Mouse (Mus musculus): ENCODE results near the gene Pou3f1. TPM values are rescaled to one million over a fixed set of nuclear protein-coding genes. Genes with fewer than 3 reads are reported as not detected.

Pou3f1 gene
- polyA plus RNA-seq, 1 experiment: 13.8 TPM

DNA sequence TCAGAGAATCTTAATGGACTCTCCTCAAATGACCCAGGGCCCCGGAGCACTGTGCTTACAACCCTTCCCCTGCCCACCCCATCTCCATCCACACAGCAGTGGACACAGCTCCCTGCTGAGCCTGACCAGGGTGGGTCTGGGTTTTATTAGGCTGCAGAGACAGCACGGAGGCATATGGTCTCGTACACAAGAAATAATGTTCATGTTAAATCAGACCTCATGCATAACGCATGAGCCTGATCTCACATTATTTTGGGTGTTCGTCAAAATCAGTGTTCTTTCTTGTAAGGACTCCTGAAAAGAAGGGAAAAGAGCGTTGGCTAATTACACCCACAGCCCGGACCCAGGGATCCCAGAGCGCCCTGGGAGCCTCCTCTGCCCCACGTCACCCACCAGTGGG lies 7.6 kb downstream of the Pou3f1 start:
- no peaks in the 10 kb centered on the region for H3K4me1 ChIP-seq (ENCODE audit: control insufficient read depth, insufficient read depth, low read length)
- no peak overlapping the region for H3K27ac ChIP-seq (ENCODE audit: insufficient read depth, low read length)
- TF ChIP-seq POLR2A (IDR thresholded peaks at IDR 0.05; ENCODE audit: extremely low read depth, insufficient read depth, low read length) (no peak), CTCF (IDR thresholded peaks at IDR 0.05; ENCODE audit: extremely low read depth, insufficient read depth, low read length) (no peak)
- H3K4me3 ChIP-seq (ENCODE audit: insufficient read depth, low read length): no peak overlapping the region

DNA sequence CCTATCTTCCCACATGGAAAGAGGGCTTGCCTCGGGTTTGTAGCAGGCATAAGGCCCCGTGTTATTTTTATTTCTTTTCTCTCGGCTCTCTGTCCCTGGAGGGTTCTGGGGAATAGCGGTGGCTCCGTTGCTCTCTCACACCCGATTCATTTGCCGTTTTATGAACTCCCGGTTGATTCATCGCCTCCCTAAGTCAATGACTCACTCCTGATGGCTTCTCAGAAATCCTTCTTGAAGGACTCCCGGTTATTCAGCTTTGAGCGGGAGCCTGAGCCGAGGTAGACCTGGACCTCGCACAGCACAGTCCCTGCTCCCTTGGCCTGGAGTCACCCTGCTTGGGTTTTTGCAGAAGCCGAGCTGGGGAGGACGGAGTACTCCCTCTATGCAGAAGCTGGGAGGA lies 8.0 kb downstream of the Pou3f1 start:
- Histone ChIP-seq H3K4me1 (ENCODE audit: control insufficient read depth, insufficient read depth, low read length) (no peaks in the 10 kb centered on the region), H3K27ac (ENCODE audit: insufficient read depth, low read length) (no peak overlapping the region), H3K4me3 (ENCODE audit: insufficient read depth, low read length) (no peak overlapping the region)
- TF ChIP-seq CTCF (IDR thresholded peaks at IDR 0.05; ENCODE audit: extremely low read depth, insufficient read depth, low read length) (no peak), POLR2A (IDR thresholded peaks at IDR 0.05; ENCODE audit: extremely low read depth, insufficient read depth, low read length) (no peak)

DNA sequence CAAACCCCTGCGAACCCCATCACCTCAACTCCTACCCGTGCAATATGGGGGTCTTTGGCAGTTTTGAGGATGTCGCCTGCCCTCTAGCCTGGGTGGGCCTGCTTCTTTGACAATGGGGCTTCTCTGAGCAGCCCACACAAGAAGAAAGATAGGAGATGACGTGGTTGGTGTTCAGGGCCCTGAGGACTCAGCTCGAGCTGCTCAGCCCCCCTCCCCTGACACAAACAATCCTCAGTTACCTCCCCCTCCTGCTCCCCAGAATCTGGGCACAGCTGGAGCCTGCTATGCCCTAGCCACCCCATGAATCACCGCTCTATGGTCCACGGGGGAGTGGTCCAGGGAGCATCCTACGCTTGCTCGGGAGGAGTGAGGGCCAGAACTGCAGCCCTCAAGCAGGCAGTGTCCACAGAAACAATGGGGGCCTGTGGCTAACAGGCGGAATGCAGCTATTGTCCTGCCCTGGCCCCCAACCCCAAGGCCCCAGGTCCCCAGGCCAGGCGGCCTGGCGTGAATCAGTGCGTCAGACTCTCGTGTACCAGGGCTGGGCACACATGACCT lies 10.9 kb downstream of the Pou3f1 start:
- TF ChIP-seq POLR2A (IDR thresholded peaks at IDR 0.05; ENCODE audit: extremely low read depth, insufficient read depth, low read length): no peak
- TF ChIP-seq CTCF (IDR thresholded peaks at IDR 0.05; ENCODE audit: extremely low read depth, insufficient read depth, low read length): no peak
- H3K27ac ChIP-seq (ENCODE audit: insufficient read depth, low read length): no peak overlapping the region; the same call in 1 of the 2 replicates
- H3K4me3 ChIP-seq (ENCODE audit: insufficient read depth, low read length): no peak overlapping the region
- H3K4me1 ChIP-seq (ENCODE audit: control insufficient read depth, insufficient read depth, low read length): 0 out of 2 replicates have a peak, but pooled peaks cover 2% of the 10 kb centered on the region

DNA sequence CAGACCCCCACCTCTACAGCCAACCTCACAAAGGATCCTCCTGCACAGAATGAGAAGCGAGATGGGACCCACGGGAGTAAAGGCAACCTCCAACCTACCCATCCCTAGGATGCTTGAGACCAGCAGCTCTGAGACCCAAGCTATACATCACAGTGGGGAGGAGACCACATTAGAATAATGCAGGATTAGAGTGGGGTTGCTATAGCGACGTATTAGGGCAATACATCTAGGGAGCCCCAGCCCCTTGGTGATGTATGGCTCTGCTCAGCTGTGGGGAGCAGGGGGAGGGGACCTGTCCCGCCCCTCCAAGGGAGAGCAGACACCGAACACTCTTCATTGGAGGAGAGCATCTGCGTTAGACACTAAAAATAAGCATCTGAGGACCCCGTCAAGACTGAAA lies 11.5 kb downstream of the Pou3f1 start:
- H3K4me3 ChIP-seq (ENCODE audit: insufficient read depth, low read length): no peak overlapping the region
- H3K4me1 ChIP-seq (ENCODE audit: control insufficient read depth, insufficient read depth, low read length): 0 out of 2 replicates have a peak, but pooled peaks cover 2% of the 10 kb centered on the region
- TF ChIP-seq POLR2A (IDR thresholded peaks at IDR 0.05; ENCODE audit: extremely low read depth, insufficient read depth, low read length): no peak
- no peak for TF ChIP-seq CTCF (IDR thresholded peaks at IDR 0.05; ENCODE audit: extremely low read depth, insufficient read depth, low read length)
- H3K27ac ChIP-seq (ENCODE audit: insufficient read depth, low read length): no peak overlapping the region; the same call in 1 of the 2 replicates

DNA sequence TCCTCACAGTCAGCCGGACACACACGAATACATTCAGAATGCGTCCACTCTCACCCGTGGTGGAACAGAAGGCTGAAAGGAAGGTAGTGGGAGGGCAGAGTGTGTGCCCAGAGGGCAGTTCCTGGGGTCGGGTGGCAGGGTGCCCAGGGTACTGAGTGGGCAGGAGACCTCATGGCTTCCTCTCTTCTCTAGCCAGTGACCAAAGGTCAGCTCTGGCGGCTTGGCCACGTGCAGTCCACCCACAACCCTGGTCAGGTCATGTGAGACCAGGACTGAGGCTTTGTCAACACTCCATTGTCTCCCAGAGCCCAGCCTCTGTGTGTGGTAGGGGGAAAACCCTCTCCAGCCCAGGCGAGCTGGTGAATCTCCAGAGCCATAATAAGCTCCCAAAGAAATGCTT lies 13.6 kb downstream of the Pou3f1 start:
- Histone ChIP-seq H3K4me1 (ENCODE audit: control insufficient read depth, insufficient read depth, low read length) (0 out of 2 replicates have a peak, but pooled peaks cover 2% of the 10 kb centered on the region), H3K27ac (ENCODE audit: insufficient read depth, low read length) (no peak overlapping the region), H3K4me3 (ENCODE audit: insufficient read depth, low read length) (no peak overlapping the region)
- TF ChIP-seq CTCF (IDR thresholded peaks at IDR 0.05; ENCODE audit: extremely low read depth, insufficient read depth, low read length) (no peak), POLR2A (IDR thresholded peaks at IDR 0.05; ENCODE audit: extremely low read depth, insufficient read depth, low read length) (no peak)

DNA sequence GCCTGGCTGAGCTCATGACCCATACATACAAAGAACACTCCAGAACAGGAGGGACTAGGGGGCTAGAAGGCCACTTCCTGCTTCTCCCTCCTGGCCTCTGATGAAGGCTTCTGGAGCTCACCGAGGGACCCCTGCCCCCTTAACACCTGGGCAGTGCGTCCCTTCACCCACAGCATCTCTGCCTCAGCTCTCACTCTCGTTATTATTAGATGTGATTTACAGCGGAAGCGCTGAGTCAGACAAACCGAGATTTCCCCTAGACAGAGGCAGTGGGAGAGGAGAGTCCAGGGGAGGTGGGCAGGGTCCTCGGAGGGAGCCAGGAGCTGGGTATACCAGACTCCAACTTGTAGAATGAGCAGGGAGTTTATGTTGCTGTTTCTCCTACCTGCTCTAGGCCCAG lies 15.0 kb downstream of the Pou3f1 start:
- 0 out of 2 replicates have a peak, but pooled peaks cover 2% of the 10 kb centered on the region for H3K4me1 ChIP-seq (ENCODE audit: control insufficient read depth, insufficient read depth, low read length)
- TF ChIP-seq POLR2A (IDR thresholded peaks at IDR 0.05; ENCODE audit: extremely low read depth, insufficient read depth, low read length) (no peak), CTCF (IDR thresholded peaks at IDR 0.05; ENCODE audit: extremely low read depth, insufficient read depth, low read length) (no peak)
- no peak overlapping the region for H3K4me3 ChIP-seq (ENCODE audit: insufficient read depth, low read length)
- H3K27ac ChIP-seq (ENCODE audit: insufficient read depth, low read length): no peak overlapping the region

DNA sequence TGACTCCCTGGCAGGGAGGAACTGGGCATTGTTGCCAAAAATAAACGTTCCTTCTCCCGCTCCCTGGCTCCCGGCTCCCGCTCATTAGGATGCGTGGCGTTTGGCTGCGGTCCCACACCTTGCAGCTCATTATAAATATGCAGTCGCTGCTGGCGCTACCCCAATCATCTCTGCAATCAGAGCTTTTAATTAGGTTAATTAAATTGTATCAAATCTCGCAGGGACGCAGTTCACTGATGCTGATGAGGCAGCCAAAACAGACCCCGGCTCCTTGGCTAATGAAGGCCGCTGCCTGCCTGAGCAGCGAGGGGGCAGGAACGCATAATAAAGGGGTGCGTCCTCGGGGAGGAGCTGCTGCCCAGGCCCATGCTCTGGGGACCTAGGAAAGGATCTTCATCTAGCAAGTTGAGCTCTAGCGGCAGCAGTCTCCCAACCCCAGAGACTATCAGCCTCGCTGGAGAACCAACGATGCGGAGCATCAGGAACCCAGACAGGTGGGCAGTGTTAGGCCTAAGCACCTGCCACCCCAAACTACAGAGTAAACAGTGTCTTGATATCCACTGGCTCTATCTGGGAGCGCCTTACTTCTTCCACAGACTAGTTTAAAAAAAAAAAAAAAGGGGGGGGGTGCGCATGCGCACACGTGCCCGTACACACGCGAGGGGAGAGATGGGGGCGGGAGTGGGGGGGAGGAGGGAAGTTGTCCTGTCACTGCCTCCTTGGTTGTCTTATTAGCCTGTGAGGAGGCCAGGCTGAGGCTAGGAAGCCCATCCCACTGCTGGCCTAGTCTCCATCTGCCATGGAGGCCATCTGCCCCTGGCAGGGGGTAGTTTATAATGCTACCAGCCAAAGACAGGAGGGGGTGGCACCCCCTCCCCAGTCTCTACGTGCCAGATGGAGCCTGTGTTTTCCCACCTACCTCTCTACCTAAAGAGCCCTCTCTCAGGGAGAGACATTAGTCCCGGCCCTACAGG lies 16.0 kb downstream of the Pou3f1 start:
- 0 out of 2 replicates have a peak, but pooled peaks cover 2% of the 10 kb centered on the region for H3K4me1 ChIP-seq (ENCODE audit: control insufficient read depth, insufficient read depth, low read length)
- no peak for TF ChIP-seq CTCF (IDR thresholded peaks at IDR 0.05; ENCODE audit: extremely low read depth, insufficient read depth, low read length)
- no peak for TF ChIP-seq POLR2A (IDR thresholded peaks at IDR 0.05; ENCODE audit: extremely low read depth, insufficient read depth, low read length)
- H3K4me3 ChIP-seq (ENCODE audit: insufficient read depth, low read length): no peak overlapping the region; the same call in 1 of the 2 replicates
- H3K27ac ChIP-seq (ENCODE audit: insufficient read depth, low read length): no peak overlapping the region

DNA sequence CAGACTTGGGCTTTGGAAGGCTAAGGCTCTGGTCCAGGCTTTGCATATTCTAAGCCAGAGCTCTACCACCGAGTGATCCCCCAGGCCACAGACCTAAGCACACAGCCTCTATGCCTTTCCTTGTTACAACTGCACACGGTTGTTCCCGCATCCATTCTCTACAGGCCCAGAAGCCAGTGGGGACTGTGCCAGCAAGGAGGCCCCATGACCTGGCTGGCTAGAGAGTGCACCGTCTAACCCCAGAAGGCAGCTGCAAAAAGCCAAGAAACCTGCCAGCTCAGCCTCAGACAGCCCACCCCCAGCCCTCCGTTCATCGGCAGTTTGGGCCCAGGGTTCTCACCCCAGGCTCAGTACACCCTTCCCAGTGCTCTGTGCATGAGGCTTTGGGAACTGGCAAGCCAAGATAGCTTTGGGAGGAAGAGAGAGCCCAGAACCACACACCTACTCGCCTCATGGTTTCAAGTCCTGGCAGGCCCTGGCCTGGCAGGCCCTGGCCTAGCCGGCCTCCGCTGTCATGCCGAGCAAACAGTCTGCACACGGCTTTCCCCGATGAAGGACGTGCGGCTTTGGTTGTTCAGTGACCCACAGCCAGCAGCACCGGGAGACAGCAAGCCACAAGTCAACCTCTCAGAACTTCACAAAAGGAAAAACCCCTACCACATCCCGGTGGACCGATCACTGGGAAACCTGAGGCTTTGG lies 17.9 kb downstream of the Pou3f1 start:
- TF ChIP-seq POLR2A (IDR thresholded peaks at IDR 0.05; ENCODE audit: extremely low read depth, insufficient read depth, low read length) (no peak), CTCF (IDR thresholded peaks at IDR 0.05; ENCODE audit: extremely low read depth, insufficient read depth, low read length) (no peak)
- Histone ChIP-seq H3K27ac (ENCODE audit: insufficient read depth, low read length) (no peak overlapping the region), H3K4me1 (ENCODE audit: control insufficient read depth, insufficient read depth, low read length) (0 out of 2 replicates have a peak, but pooled peaks cover 2% of the 10 kb centered on the region), H3K4me3 (ENCODE audit: insufficient read depth, low read length) (no peak overlapping the region)

DNA sequence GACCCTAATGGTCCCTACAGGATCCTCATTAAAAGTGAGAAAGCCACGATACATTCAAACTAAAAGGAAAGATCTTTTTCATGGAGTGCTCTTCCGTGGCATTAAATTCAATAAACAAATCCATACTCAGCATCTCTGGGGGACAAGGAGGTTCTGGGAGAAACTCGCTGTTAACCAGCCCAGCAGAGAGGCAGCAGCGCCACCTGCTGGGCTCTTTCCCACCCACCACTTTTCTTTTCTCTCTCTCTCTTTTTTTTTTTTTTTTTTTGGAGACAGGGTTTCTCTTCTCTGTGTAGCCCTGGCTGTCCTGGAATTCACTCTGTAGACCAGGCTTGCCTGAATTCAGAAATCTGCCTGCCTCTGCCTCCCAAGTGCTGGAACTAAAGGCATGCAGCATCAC lies 18.4 kb downstream of the Pou3f1 start:
- TF ChIP-seq CTCF (IDR thresholded peaks at IDR 0.05; ENCODE audit: extremely low read depth, insufficient read depth, low read length): peak; percentile 71
- no peak for TF ChIP-seq POLR2A (IDR thresholded peaks at IDR 0.05; ENCODE audit: extremely low read depth, insufficient read depth, low read length)

More for the DNA sequence above, 18.4 kb downstream of the Pou3f1 start:
- H3K27ac ChIP-seq (ENCODE audit: insufficient read depth, low read length): no peak overlapping the region
- no peak overlapping the region for H3K4me3 ChIP-seq (ENCODE audit: insufficient read depth, low read length)
- 0 out of 2 replicates have a peak, but pooled peaks cover 2% of the 10 kb centered on the region for H3K4me1 ChIP-seq (ENCODE audit: control insufficient read depth, insufficient read depth, low read length)
